Mouse (Mus musculus) midbrain, embryonic 11.5 days (tissue): ENCODE data around the gene Cym. TPM values are rescaled to one million over a fixed set of nuclear protein-coding genes. Genes with fewer than 3 reads are reported as not detected.

Source experiments
- ATAC-seq: fragments of 200-750 bp; cut with Nextera tagmentation; 2 replicates; pipeline ENCODE4 v1.8.0; 2017; ENCODE audit warnings: moderate TSS enrichment, moderate library complexity; ENCODE audit not compliant: low FRiP score
- DNase-seq: peaks from one replicate; pipeline ENCODE4 v3.0.0; 2015; ENCODE audit warnings: low spot score; ENCODE audit errors: missing footprints
- H3K27ac ChIP-seq: fragments of 300-500 bp; sonication (generic); 2 replicates; pipeline ENCODE4 v1.5.1; 2014; ENCODE audit warnings: low read depth, low read length
- H3K27me3 ChIP-seq: fragments of 300-500 bp; sonication (generic); 2 replicates; pipeline ENCODE4 v1.6.1; 2014; ENCODE audit warnings: mild to moderate bottlenecking, low read length, moderate library complexity, mixed read lengths; ENCODE audit not compliant: control insufficient read depth, insufficient read depth
- H3K36me3 ChIP-seq: fragments of 300-500 bp; sonication (generic); 2 replicates; pipeline ENCODE4 v1.6.1; 2014; ENCODE audit warnings: mild to moderate bottlenecking, low read length, moderate library complexity, mixed read lengths; ENCODE audit not compliant: control insufficient read depth, insufficient read depth
- H3K4me1 ChIP-seq: fragments of 300-500 bp; sonication (generic); 2 replicates; pipeline ENCODE4 v1.6.1; 2014; ENCODE audit warnings: low read length; ENCODE audit not compliant: control insufficient read depth, insufficient read depth
- H3K4me2 ChIP-seq: fragments of 300-500 bp; sonication (generic); 2 replicates; pipeline ENCODE4 v1.6.1; 2014; ENCODE audit warnings: mild to moderate bottlenecking, moderate library complexity
- H3K4me3 ChIP-seq: fragments of 300-500 bp; sonication (generic); 2 replicates; pipeline ENCODE4 v1.5.1; 2014; ENCODE audit warnings: low read depth, low read length
- H3K9ac ChIP-seq: fragments of 300-500 bp; sonication (generic); 2 replicates; pipeline ENCODE4 v1.6.1; 2014; ENCODE audit warnings: low read length
- H3K9me3 ChIP-seq: fragments of 300-500 bp; sonication (generic); 2 replicates; pipeline ENCODE4 v1.6.1; 2016; ENCODE audit warnings: low read length; ENCODE audit not compliant: control insufficient read depth
- WGBS: fragments of 180-500 bp; shearing (Covaris S2); extraction: QIAGEN DNeasy Blood & Tissue Kit; methylation state at CpG from one replicate; pipeline ENCODE4 v1.1.7; 2014; 5-methylcytosine and 5-hydroxymethylcytosine counted together
- polyA plus RNA-seq: library from polyadenylated mRNA; unstranded; fragments of >200 nt; fragmentation: Nextera tagmentation; extraction: Ambion mirVana; gene quantifications from 2 replicates; pipeline ENCODE4 v1.2.1, GENCODE M21; 2014

Gene Cym
- polyA plus RNA-seq, 1 experiment from 2014 or later, result not detected

- no peak for DNase-seq
- WGBS, result 73% methylated on average over 4 of the region's 4 CpGs
- Histone ChIP-seq H3K9me3 (no peaks in the 10 kb centered on the region), H3K36me3 (no peaks in the 10 kb centered on the region), H3K27ac (no peak overlapping the region), H3K4me2 (no peak overlapping the region), H3K4me3 (no peak overlapping the region), H3K9ac (no peak overlapping the region), H3K27me3 (no peaks in the 10 kb centered on the region), H3K4me1 (no peaks in the 10 kb centered on the region)
- ATAC-seq, result no peak
Observed at GRCm38 (mm10) chr3:107231202-107231601, 9.7 kb upstream of the Cym start.

DNA sequence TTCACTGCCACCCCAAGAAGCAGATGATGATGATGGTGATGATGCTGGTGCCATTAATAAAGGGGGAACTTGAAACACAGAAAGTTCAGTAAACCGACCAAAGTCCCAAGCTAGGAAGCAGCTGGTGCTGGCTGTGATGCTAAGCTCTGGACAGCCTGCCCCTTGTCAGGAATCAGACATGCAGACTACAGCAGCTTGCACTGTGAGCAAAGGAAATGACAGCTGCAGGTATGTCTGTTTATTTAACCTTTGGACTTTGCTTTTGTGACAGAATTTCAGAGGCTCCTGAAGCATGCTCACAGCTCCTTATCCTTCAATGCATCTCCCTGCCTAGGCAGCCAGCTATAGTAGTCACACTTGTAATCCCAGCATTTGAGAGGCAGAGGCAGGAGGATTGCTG, 9.0 kb upstream of the Cym start, which contains the start of gene A630076J17Rik:
Gene A630076J17Rik, plus strand, starts transcription at position 88 of the 400 bp plus-strand sequence.
- Histone ChIP-seq H3K27ac (no peak within 1 kb of the TSS), H3K27me3 (no peaks in the 10 kb centered on the region), H3K4me3 (no peak within 1 kb of the TSS), H3K9ac (no peak within 1 kb of the TSS), H3K4me1 (no peaks in the 10 kb centered on the region), H3K36me3 (no peaks in the 10 kb centered on the region), H3K4me2 (no peak within 1 kb of the TSS), H3K9me3 (no peaks in the 10 kb centered on the region)
- ATAC-seq (no peak), DNase-seq (no peak)
- WGBS, result 67% methylated on average over 1 of the region's 1 CpGs

GRCm38 (mm10) chr3:107229822-107230221, 8.3 kb upstream of the Cym start:
- Histone ChIP-seq H3K9me3 (no peaks in the 10 kb centered on the region), H3K9ac (no peak overlapping the region), H3K4me3 (no peak overlapping the region), H3K27me3 (no peaks in the 10 kb centered on the region), H3K27ac (no peak overlapping the region), H3K4me1 (no peaks in the 10 kb centered on the region), H3K36me3 (no peaks in the 10 kb centered on the region), H3K4me2 (no peak overlapping the region)
- DNase-seq (no peak), ATAC-seq (no peak)
- 78% methylated on average over 5 of the region's 5 CpGs for WGBS

GRCm38 (mm10) chr3:107229221-107229620, 7.7 kb upstream of the Cym start:
- WGBS, result 85% methylated on average over 5 of the region's 5 CpGs
- Histone ChIP-seq H3K4me2 (no peak overlapping the region), H3K9me3 (no peaks in the 10 kb centered on the region), H3K36me3 (no peaks in the 10 kb centered on the region), H3K4me1 (no peaks in the 10 kb centered on the region), H3K27ac (no peak overlapping the region), H3K27me3 (no peaks in the 10 kb centered on the region), H3K9ac (no peak overlapping the region), H3K4me3 (no peak overlapping the region)
- DNase-seq (peak; percentile 54), ATAC-seq (no peak)

GRCm38 (mm10) chr3:107225820-107226219, 4.3 kb upstream of the Cym start:
- no peak for ATAC-seq
- no peaks in the 10 kb centered on the region for H3K36me3 ChIP-seq
- WGBS, result 93% methylated on average over 5 of the region's 5 CpGs
- H3K9ac ChIP-seq, result no peak overlapping the region
- H3K27me3 ChIP-seq, result no peaks in the 10 kb centered on the region
- no peak overlapping the region for H3K27ac ChIP-seq
- DNase-seq, result no peak
- no peak overlapping the region for H3K4me3 ChIP-seq
- no peaks in the 10 kb centered on the region for H3K9me3 ChIP-seq
- H3K4me2 ChIP-seq, result no peak overlapping the region
- H3K4me1 ChIP-seq, result no peaks in the 10 kb centered on the region

DNA sequence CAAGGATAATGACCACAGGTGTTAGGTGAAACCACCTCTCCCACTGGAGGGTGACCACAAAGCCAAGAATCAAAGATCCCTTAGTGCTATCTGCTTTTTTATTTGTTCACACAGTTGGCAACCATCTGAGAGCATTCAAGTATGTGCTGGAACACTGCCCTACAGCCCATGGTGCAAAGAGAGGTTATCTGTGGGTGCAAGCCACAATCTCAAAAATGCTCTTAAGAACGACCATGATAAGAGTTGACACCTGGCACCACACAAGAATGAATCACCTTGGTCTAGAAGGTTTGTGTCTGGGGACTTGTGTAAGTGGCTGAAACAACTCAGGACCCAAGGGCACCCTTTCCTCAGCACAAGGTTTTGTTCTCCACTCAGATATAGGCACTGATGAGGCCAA, 1.7 kb upstream of the Cym start:
- Histone ChIP-seq H3K27ac (no peak overlapping the region), H3K36me3 (no peaks in the 10 kb centered on the region), H3K27me3 (no peaks in the 10 kb centered on the region), H3K4me1 (no peaks in the 10 kb centered on the region; the same call in 1 of the 2 replicates), H3K4me2 (no peak overlapping the region), H3K9me3 (no peaks in the 10 kb centered on the region), H3K4me3 (no peak overlapping the region), H3K9ac (no peak overlapping the region)
- 71% methylated on average over 1 of the region's 1 CpGs for WGBS
- DNase-seq (peak; percentile 17), ATAC-seq (no peak)

- no peaks in the 10 kb centered on the region; the same call in 1 of the 2 replicates for H3K4me1 ChIP-seq
- H3K27me3 ChIP-seq, result no peaks in the 10 kb centered on the region
- no peak overlapping the region for H3K9ac ChIP-seq
- ATAC-seq (no peak), DNase-seq (peak; percentile 51)
- WGBS, result 87% methylated on average over 7 of the region's 7 CpGs
- H3K36me3 ChIP-seq, result no peaks in the 10 kb centered on the region
- H3K4me3 ChIP-seq, result no peak overlapping the region
- no peak overlapping the region for H3K4me2 ChIP-seq
- no peak overlapping the region for H3K27ac ChIP-seq
- no peaks in the 10 kb centered on the region for H3K9me3 ChIP-seq
Observed at GRCm38 (mm10) chr3:107218572-107218971, 3.0 kb downstream of the Cym start.

GRCm38 (mm10) chr3:107217101-107217480, 4.4 kb downstream of the Cym start:
- no peaks in the 10 kb centered on the region; the same call in 1 of the 2 replicates for H3K4me1 ChIP-seq
- H3K4me3 ChIP-seq, result no peak overlapping the region
- H3K27me3 ChIP-seq, result no peaks in the 10 kb centered on the region
- no peak overlapping the region for H3K9ac ChIP-seq
- DNase-seq, result no peak
- H3K27ac ChIP-seq, result no peak overlapping the region
- WGBS, result 88% methylated on average over 3 of the region's 3 CpGs
- no peak for ATAC-seq
- no peak overlapping the region for H3K4me2 ChIP-seq
- no peaks in the 10 kb centered on the region for H3K9me3 ChIP-seq
- H3K36me3 ChIP-seq, result no peaks in the 10 kb centered on the region

GRCm38 (mm10) chr3:107216400-107217100, 5.0 kb downstream of the Cym start:
- Histone ChIP-seq H3K4me2 (no peak overlapping the region), H3K9ac (no peak overlapping the region), H3K36me3 (no peaks in the 10 kb centered on the region), H3K4me3 (no peak overlapping the region), H3K4me1 (no peaks in the 10 kb centered on the region; the same call in 1 of the 2 replicates), H3K27ac (no peak overlapping the region), H3K27me3 (no peaks in the 10 kb centered on the region), H3K9me3 (no peaks in the 10 kb centered on the region)
- DNase-seq (peak; percentile 61), ATAC-seq (no peak; the same call in 1 of the 2 replicates)
- 70% methylated on average over 8 of the region's 8 CpGs for WGBS
